ENCODE assay signal across 13 mouse cellular contexts in the genomic region with DNA sequence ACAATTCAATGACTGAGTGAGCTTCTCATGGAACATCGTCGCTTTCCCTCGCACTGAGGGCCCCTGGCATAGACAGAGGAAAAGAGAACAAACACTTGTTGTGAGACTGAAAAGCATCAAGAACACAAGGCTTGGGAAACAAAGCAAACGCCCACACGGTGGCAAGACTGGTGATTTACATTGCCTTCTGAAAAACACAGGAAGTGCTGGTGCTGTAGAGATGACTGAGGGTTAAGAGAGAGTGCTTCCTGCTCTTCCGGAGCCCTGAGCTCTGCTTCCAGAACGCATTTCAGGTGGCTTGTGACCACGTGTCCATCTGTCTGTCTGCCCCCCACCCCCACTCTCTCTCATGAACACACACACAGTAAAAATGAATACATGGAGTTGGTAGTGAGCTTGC.
A peak's percentile ranks its signal among the peaks of the same experiment; 100 is the strongest.
DNase-seq lines count a peak whose midpoint lies in the region; ATAC-seq lines count a peak whose summit lies in the region.
"Had no signal": no experiment of that assay in that cellular context is flagged by ENCODE, and none has a peak within 500 bp of the region (broad histone marks: within the 10 kb centered on the region; RNA-seq: fewer than 3 reads in every experiment).

No protein-coding gene starts in this region.

- DNase-seq in hindbrain, embryonic 11.5 days (ENCODE audit: low spot score): no peak
- DNase-seq in hindbrain, embryonic 10.5 days (ENCODE audit: low spot score): no peak
- peak; percentile 55 for DNase-seq in Muller cell, postnatal 12 days (ENCODE audit: inconsistent ontology term)
- peak; percentile 26 for DNase-seq in mesoderm, embryonic 11.5 days (ENCODE audit: low read depth, low spot score)
- DNase-seq in left cerebral cortex, adult 9 months (ENCODE audit: low spot score in 2 of 2): no peak
- DNase-seq in urinary bladder, postnatal 36 days (ENCODE audit: low spot score in 2 of 2): no peak
- DNase-seq in urinary bladder, postnatal 4 days (ENCODE audit: low spot score in 2 of 2): no peak
- DNase-seq: heart, postnatal 10 days; right cerebral cortex, postnatal 25 days had no signal

- no peak overlapping the region for H3K9ac ChIP-seq in hindbrain, embryonic 11.5 days (ENCODE audit: low read depth, low read length)
- H3K9ac ChIP-seq in kidney, embryonic 15.5 days: no peak overlapping the region

- no peaks in the 10 kb centered on the region for H3K27me3 ChIP-seq in hindbrain, embryonic 11.5 days (ENCODE audit: control insufficient read depth, insufficient read depth, low read length)
- no peaks in the 10 kb centered on the region for H3K27me3 ChIP-seq in hindbrain, embryonic 10.5 days (ENCODE audit: insufficient read depth, poor library complexity, severe bottlenecking)
- H3K27me3 ChIP-seq in kidney, embryonic 15.5 days: no peaks in the 10 kb centered on the region

- no peak overlapping the region for H3K4me3 ChIP-seq in hindbrain, embryonic 11.5 days (ENCODE audit: low read depth, low read length)
- H3K4me3 ChIP-seq in hindbrain, embryonic 10.5 days: no peak overlapping the region
- no peak overlapping the region for H3K4me3 ChIP-seq in kidney, embryonic 15.5 days (replicated peaks)
- H3K4me3 ChIP-seq: left cerebral cortex, adult 2 months; midbrain, embryonic 10.5 days had no signal

- 38% methylated on average over 8 of the region's 8 CpGs for WGBS in hindbrain, embryonic 11.5 days
- WGBS in hindbrain, embryonic 10.5 days: 40% methylated on average over 8 of the region's 8 CpGs
- 40% methylated on average over 8 of the region's 8 CpGs for WGBS in kidney, embryonic 15.5 days

- no peaks in the 10 kb centered on the region for H3K9me3 ChIP-seq in hindbrain, embryonic 11.5 days (ENCODE audit: control insufficient read depth, low read length)
- no peaks in the 10 kb centered on the region for H3K9me3 ChIP-seq in hindbrain, embryonic 10.5 days
- no peaks in the 10 kb centered on the region for H3K9me3 ChIP-seq in kidney, embryonic 15.5 days (replicated peaks)
- H3K9me3 ChIP-seq: midbrain, embryonic 10.5 days had no signal

- H3K4me1 ChIP-seq in hindbrain, embryonic 11.5 days (replicated peaks; ENCODE audit: control insufficient read depth, insufficient read depth, low read length): no peaks in the 10 kb centered on the region
- H3K4me1 ChIP-seq in hindbrain, embryonic 10.5 days (replicated peaks): peaks cover 6% of the 10 kb centered on the region
- H3K4me1 ChIP-seq in kidney, embryonic 15.5 days: 0 out of 2 replicates have a peak, but pooled peaks cover 3% of the 10 kb centered on the region

- no peak for ATAC-seq in hindbrain, embryonic 11.5 days (ENCODE audit: low FRiP score)
- ATAC-seq in kidney, embryonic 15.5 days (replicated peaks; ENCODE audit: low FRiP score): peak; percentile 43; the same call in 1 of the 2 replicates

- peak overlapping the region; percentile 17; the same call in 1 of the 2 replicates for H3K27ac ChIP-seq in hindbrain, embryonic 11.5 days (ENCODE audit: low read depth, low read length)
- H3K27ac ChIP-seq in hindbrain, embryonic 10.5 days: no peak overlapping the region; the same call in 1 of the 2 replicates
- peak overlapping the region; percentile 60; the same call in 1 of the 2 replicates for H3K27ac ChIP-seq in kidney, embryonic 15.5 days
- H3K27ac ChIP-seq: left cerebral cortex, adult 2 months; midbrain, embryonic 10.5 days had no signal

- no peaks in the 10 kb centered on the region for H3K36me3 ChIP-seq in hindbrain, embryonic 11.5 days (ENCODE audit: control insufficient read depth, insufficient read depth, low read length)
- H3K36me3 ChIP-seq in hindbrain, embryonic 10.5 days: peaks cover 36% of the 10 kb centered on the region
- H3K36me3 ChIP-seq in kidney, embryonic 15.5 days: peaks cover 31% of the 10 kb centered on the region
- H3K36me3 ChIP-seq: G1E had no signal

- no peak overlapping the region for H3K4me2 ChIP-seq in hindbrain, embryonic 11.5 days (replicated peaks; ENCODE audit: low read depth, low read length)
- no peak overlapping the region for H3K4me2 ChIP-seq in kidney, embryonic 15.5 days

Comparison
In these comparisons a context has a peak if more than half of its experiments do, and no peak if none do; other contexts are left out.
1. DNase-seq: peak in Muller cell, postnatal 12 days (single experiment) and mesoderm, embryonic 11.5 days (single experiment); none in hindbrain, embryonic 11.5 days (single experiment), hindbrain, embryonic 10.5 days (single experiment), left cerebral cortex, adult 9 months (0 of 2), urinary bladder, postnatal 36 days (0 of 2) and urinary bladder, postnatal 4 days (0 of 2).